ENCODE assay signal across 17 mouse cellular contexts in the genomic region with DNA sequence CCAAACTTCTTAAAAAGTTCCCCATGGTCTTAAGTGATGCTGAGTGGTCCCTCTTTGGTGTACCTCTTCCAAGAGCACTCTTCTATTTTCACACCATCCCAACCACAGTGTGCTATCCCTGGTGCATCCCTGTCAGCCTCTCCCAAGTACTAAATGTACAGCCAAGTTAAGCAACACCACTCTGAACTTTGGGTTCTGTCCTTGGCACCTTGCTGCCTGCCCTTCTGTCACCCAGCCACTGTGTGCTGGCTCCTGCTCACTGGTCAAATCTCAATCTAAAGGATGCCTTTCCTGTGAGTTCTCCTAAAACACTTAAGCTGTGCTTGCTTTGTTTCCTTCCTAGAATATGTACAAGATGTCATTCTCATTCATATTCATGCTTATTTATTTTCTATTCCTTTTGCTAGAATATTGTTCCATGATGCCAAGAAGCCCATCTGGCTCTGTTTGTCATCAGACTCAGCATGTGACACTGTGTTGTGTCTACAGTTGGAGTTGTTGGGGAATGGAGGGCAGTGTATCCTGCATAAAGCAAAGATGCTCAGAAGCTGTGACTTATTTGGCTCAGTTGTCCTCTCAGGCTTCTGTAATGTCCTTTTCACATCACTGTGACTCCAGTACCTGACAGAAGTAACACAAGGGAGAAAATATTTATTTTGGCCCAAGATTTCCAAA.
DNase-seq lines count a peak whose midpoint lies in the region.
"Had no signal": no experiment of that assay in that cellular context is flagged by ENCODE, and none has a peak within 500 bp of the region (broad histone marks: within the 10 kb centered on the region; RNA-seq: fewer than 3 reads in every experiment).

No protein-coding gene starts in this region.

- peak; percentile 4 for DNase-seq in cerebellum, adult 8-10 months
- DNase-seq in cerebellum, adult 11 months, result no peak
- DNase-seq in left cerebral cortex, postnatal 14 days (ENCODE audit: low spot score in 2 of 2), result peak; percentile 8 to 11
- DNase-seq in left cerebral cortex, postnatal 36 days (ENCODE audit: low spot score in 2 of 2), result no peak
- DNase-seq in cerebellum, postnatal 25 days, result peak; percentile 22 to 23
- DNase-seq in layer of hippocampus, postnatal 14 days (ENCODE audit: low spot score in 2 of 2), result peak; percentile 10 to 66
- no peak for DNase-seq in hindbrain, embryonic 10.5 days (ENCODE audit: low spot score)
- no peak for DNase-seq in thymus, postnatal 14 days
- DNase-seq: adrenal gland, adult 8-10 months; gastrocnemius, postnatal 14 days; lung, postnatal 10 days; retina, postnatal 1 day; thymus, adult 2 months had no signal

- intact Hi-C loops in left cerebral cortex, postnatal 14 days (cut with DNase I), result no loop called here
- intact Hi-C loops in left cerebral cortex, postnatal 36 days (cut with DNase I), result no loop called here

- H3K4me1 ChIP-seq in hindbrain, embryonic 10.5 days (replicated peaks), result no peaks in the 10 kb centered on the region
- H3K4me1 ChIP-seq: embryonic facial prominence, embryonic 15.5 days; hindbrain, embryonic 15.5 days had no signal

- no peak overlapping the region for H3K4me3 ChIP-seq in hindbrain, embryonic 10.5 days
- H3K4me3 ChIP-seq: embryonic facial prominence, embryonic 15.5 days; hindbrain, embryonic 15.5 days had no signal

- no peaks in the 10 kb centered on the region; the same call in 1 of the 2 replicates for H3K9me3 ChIP-seq in hindbrain, embryonic 10.5 days
- H3K9me3 ChIP-seq: embryonic facial prominence, embryonic 15.5 days; hindbrain, embryonic 15.5 days had no signal

- H3K27me3 ChIP-seq in hindbrain, embryonic 10.5 days (ENCODE audit: insufficient read depth, poor library complexity, severe bottlenecking), result no peaks in the 10 kb centered on the region
- H3K27me3 ChIP-seq: embryonic facial prominence, embryonic 15.5 days; hindbrain, embryonic 15.5 days had no signal

- no peaks in the 10 kb centered on the region for H3K36me3 ChIP-seq in hindbrain, embryonic 10.5 days
- H3K36me3 ChIP-seq: embryonic facial prominence, embryonic 15.5 days; hindbrain, embryonic 15.5 days had no signal

- H3K27ac ChIP-seq in hindbrain, embryonic 10.5 days, result no peak overlapping the region
- H3K27ac ChIP-seq: embryonic facial prominence, embryonic 15.5 days; hindbrain, embryonic 15.5 days; kidney, postnatal 0 days; liver, embryonic 14.5 days had no signal

Comparison
In these comparisons a context has a peak if more than half of its experiments do, and no peak if none do; other contexts are left out.
1. DNase-seq: peak in cerebellum, adult 8-10 months (single experiment), left cerebral cortex, postnatal 14 days (2 of 2), cerebellum, postnatal 25 days (2 of 2) and layer of hippocampus, postnatal 14 days (2 of 2); none in cerebellum, adult 11 months (single experiment), left cerebral cortex, postnatal 36 days (0 of 2), hindbrain, embryonic 10.5 days (single experiment) and thymus, postnatal 14 days (single experiment).